13 mouse cellular contexts compared by ENCODE assay signal in genomic region chr3:123307446-123307845, GRCm38 (mm10).
"Had no signal": no experiment of that assay in that cellular context is flagged by ENCODE, and none has a peak within 500 bp of the region (broad histone marks: within the 10 kb centered on the region; RNA-seq: fewer than 3 reads in every experiment).

No protein-coding gene starts in this region.

- DNase-seq: gastrocnemius, postnatal 14 days; gastrocnemius, postnatal 36 days; heart, adult 18-20 months; heart, postnatal 14 days; heart, postnatal 36 days; kidney, adult 11 months; kidney, adult 2 months; kidney, adult 9 months; kidney, postnatal 14 days; kidney, postnatal 36 days; layer of hippocampus, adult 9-11 months; layer of hippocampus, postnatal 36 days; left cerebral cortex, postnatal 4 days had no signal
